Mouse (Mus musculus): ENCODE results near the gene Arhgap22.

DNA sequence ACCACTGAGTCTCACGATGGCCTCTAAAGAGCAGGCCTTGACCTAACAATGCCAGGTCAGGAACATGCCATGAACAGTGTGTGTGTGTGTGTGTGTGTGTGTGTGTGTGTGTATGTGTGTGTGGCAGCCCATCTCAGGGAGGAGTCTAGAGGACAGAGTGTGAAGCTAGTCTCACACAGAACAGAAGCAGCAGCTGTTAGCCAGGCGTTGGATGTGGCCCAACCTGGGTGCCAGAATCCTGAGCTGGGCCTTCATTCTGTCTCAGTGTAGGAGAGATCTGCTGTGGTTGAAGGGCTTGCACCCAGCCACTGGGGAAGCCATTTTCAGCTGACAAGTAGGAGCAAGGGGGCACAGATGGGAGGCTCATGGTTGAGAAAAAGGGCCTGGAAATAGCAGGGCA lies 64.5 kb downstream of the Arhgap22 start:
- TF ChIP-seq CTCF (IDR thresholded peaks at IDR 0.05; ENCODE audit: borderline replicate concordance, insufficient read depth, low read length) (no peak), POLR2A (IDR thresholded peaks at IDR 0.05; ENCODE audit: low read depth, low read length) (no peak)
